Mouse (Mus musculus) forebrain, embryonic 16.5 days (tissue): ENCODE data around the gene Pcca. TPM values are rescaled to one million over a fixed set of nuclear protein-coding genes. Genes with fewer than 3 reads are reported as not detected.

ENCODE experiments used
- ATAC-seq: fragments of 200-750 bp; cut with Nextera tagmentation; 2 replicates; pipeline ENCODE4 v1.8.0; 2017; ENCODE audit warnings: mild to moderate bottlenecking, moderate library complexity
- H3K27ac ChIP-seq: fragments of 300-500 bp; sonication (generic); 2 replicates; pipeline ENCODE4 v1.5.1; 2014; ENCODE audit warnings: low read length, control low read depth
- H3K27me3 ChIP-seq: fragments of 300-500 bp; sonication (generic); replicated peaks from 2 replicates; pipeline ENCODE4 v1.6.1; 2014; ENCODE audit warnings: low read length; ENCODE audit not compliant: control insufficient read depth, insufficient read depth
- H3K36me3 ChIP-seq: fragments of 300-500 bp; sonication (generic); 2 replicates; pipeline ENCODE4 v1.6.1; 2014; ENCODE audit not compliant: control insufficient read depth, insufficient read depth
- H3K4me1 ChIP-seq: fragments of 300-500 bp; sonication (generic); replicated peaks from 2 replicates; pipeline ENCODE4 v1.6.1; 2014; ENCODE audit warnings: low read length; ENCODE audit not compliant: control insufficient read depth, insufficient read depth
- H3K4me2 ChIP-seq: fragments of 300-500 bp; sonication (generic); 2 replicates; pipeline ENCODE4 v1.6.1; 2014; ENCODE audit warnings: mild to moderate bottlenecking, low read length, control low read depth
- H3K4me3 ChIP-seq: fragments of 300-500 bp; sonication (generic); replicated peaks from 2 replicates; pipeline ENCODE4 v1.5.1; 2014; ENCODE audit warnings: mild to moderate bottlenecking, low read length, control low read depth
- H3K9ac ChIP-seq: fragments of 300-500 bp; sonication (generic); replicated peaks from 2 replicates; pipeline ENCODE4 v1.6.1; 2014; ENCODE audit warnings: low read depth, low read length, control low read depth
- H3K9me3 ChIP-seq: fragments of 300-500 bp; sonication (generic); 2 replicates; pipeline ENCODE4 v1.6.1; 2016; ENCODE audit warnings: low read length; ENCODE audit not compliant: control insufficient read depth
- WGBS: fragments of 180-500 bp; shearing (Covaris S2); extraction: QIAGEN DNeasy Blood & Tissue Kit; methylation state at CpG from one replicate; pipeline ENCODE4 v1.1.7; 2014; 5-methylcytosine and 5-hydroxymethylcytosine counted together
- polyA plus RNA-seq: library from polyadenylated mRNA; unstranded; fragments of >200 nt; fragmentation: Nextera tagmentation; extraction: Ambion mirVana; gene quantifications from 2 replicates; pipeline ENCODE4 v1.2.1, GENCODE M21; 2015

Pcca gene
- polyA plus RNA-seq, 1 experiment from 2014 or later, result 22.8 TPM

GRCm38 (mm10) chr14:122713793-122714192 lies 179.7 kb downstream of the Pcca start:
- no peaks in the 10 kb centered on the region for H3K9me3 ChIP-seq
- H3K36me3 ChIP-seq, result no peaks in the 10 kb centered on the region
- H3K9ac ChIP-seq, result no peak overlapping the region
- no peak overlapping the region for H3K4me3 ChIP-seq
- H3K4me1 ChIP-seq, result no peaks in the 10 kb centered on the region
- H3K27me3 ChIP-seq, result no peaks in the 10 kb centered on the region
- no peak for ATAC-seq
- WGBS, result 98% methylated on average over 5 of the region's 5 CpGs
- no peak overlapping the region for H3K27ac ChIP-seq
- H3K4me2 ChIP-seq, result no peak overlapping the region

- H3K27me3 ChIP-seq, result no peaks in the 10 kb centered on the region
- H3K27ac ChIP-seq, result no peak overlapping the region
- H3K9me3 ChIP-seq, result no peaks in the 10 kb centered on the region
- 73% methylated on average over 1 of the region's 1 CpGs for WGBS
- H3K4me3 ChIP-seq, result no peak overlapping the region
- no peak overlapping the region for H3K4me2 ChIP-seq
- H3K36me3 ChIP-seq, result no peaks in the 10 kb centered on the region
- no peak overlapping the region for H3K9ac ChIP-seq
- no peak for ATAC-seq
- no peaks in the 10 kb centered on the region for H3K4me1 ChIP-seq
These were observed 180.8 kb downstream of the Pcca start for GRCm38 (mm10) chr14:122714911-122715310.

- no peak overlapping the region for H3K9ac ChIP-seq
- no peaks in the 10 kb centered on the region for H3K27me3 ChIP-seq
- H3K9me3 ChIP-seq, result no peaks in the 10 kb centered on the region
- no peak overlapping the region for H3K4me2 ChIP-seq
- H3K4me1 ChIP-seq, result peaks cover 3% of the 10 kb centered on the region
- ATAC-seq, result no peak
- no peaks in the 10 kb centered on the region for H3K36me3 ChIP-seq
- H3K27ac ChIP-seq, result no peak overlapping the region
- no peak overlapping the region for H3K4me3 ChIP-seq
These were observed 181.9 kb downstream of the Pcca start for GRCm38 (mm10) chr14:122716057-122716456.

- ATAC-seq, result no peak
- no peak overlapping the region for H3K27ac ChIP-seq
- no peak overlapping the region for H3K4me3 ChIP-seq
- peaks cover 6% of the 10 kb centered on the region for H3K4me1 ChIP-seq
- H3K27me3 ChIP-seq, result no peaks in the 10 kb centered on the region
- H3K4me2 ChIP-seq, result no peak overlapping the region
- 83% methylated on average over 8 of the region's 8 CpGs for WGBS
- no peaks in the 10 kb centered on the region for H3K36me3 ChIP-seq
- no peak overlapping the region for H3K9ac ChIP-seq
- no peaks in the 10 kb centered on the region for H3K9me3 ChIP-seq
These were observed 185.5 kb downstream of the Pcca start for GRCm38 (mm10) chr14:122719496-122720080.

- peaks cover 6% of the 10 kb centered on the region for H3K4me1 ChIP-seq
- peak; percentile 85 for ATAC-seq
- H3K9ac ChIP-seq, result no peak overlapping the region
- H3K36me3 ChIP-seq, result no peaks in the 10 kb centered on the region
- H3K4me3 ChIP-seq, result no peak overlapping the region
- H3K4me2 ChIP-seq, result 0 out of 2 replicates have a peak overlapping the region, but pooled peaks have one; percentile 7
- WGBS, result 2% methylated on average over 3 of the region's 3 CpGs
- H3K9me3 ChIP-seq, result no peaks in the 10 kb centered on the region
- H3K27ac ChIP-seq, result no peak overlapping the region
- H3K27me3 ChIP-seq, result no peaks in the 10 kb centered on the region
These were observed 186.9 kb downstream of the Pcca start for GRCm38 (mm10) chr14:122720989-122721388.

- ATAC-seq, result no peak
- 13% methylated on average over 4 of the region's 4 CpGs for WGBS
- H3K4me3 ChIP-seq, result no peak overlapping the region
These were observed 187.6 kb downstream of the Pcca start for GRCm38 (mm10) chr14:122721750-122722149.

GRCm38 (mm10) chr14:122726456-122726855 lies 192.3 kb downstream of the Pcca start:
- Histone ChIP-seq H3K27ac (no peak overlapping the region), H3K4me1 (peaks cover 3% of the 10 kb centered on the region), H3K36me3 (no peaks in the 10 kb centered on the region), H3K9ac (no peak overlapping the region), H3K4me2 (no peak overlapping the region), H3K4me3 (no peak overlapping the region), H3K27me3 (no peaks in the 10 kb centered on the region), H3K9me3 (no peaks in the 10 kb centered on the region)
- 87% methylated on average over 1 of the region's 1 CpGs for WGBS
- no peak for ATAC-seq

More at GRCm38 (mm10) chr14:122721750-122722149, 187.6 kb downstream of the Pcca start:
- H3K36me3 ChIP-seq, result no peaks in the 10 kb centered on the region
- no peak overlapping the region for H3K4me2 ChIP-seq
- H3K27ac ChIP-seq, result no peak overlapping the region
- H3K9me3 ChIP-seq, result no peaks in the 10 kb centered on the region
- no peaks in the 10 kb centered on the region for H3K27me3 ChIP-seq
- H3K4me1 ChIP-seq, result peaks cover 6% of the 10 kb centered on the region
- H3K9ac ChIP-seq, result no peak overlapping the region

- H3K36me3 ChIP-seq, result no peaks in the 10 kb centered on the region
- no peaks in the 10 kb centered on the region for H3K4me1 ChIP-seq
- no peaks in the 10 kb centered on the region for H3K9me3 ChIP-seq
- 51% methylated on average over 4 of the region's 4 CpGs for WGBS
- no peak overlapping the region for H3K9ac ChIP-seq
- ATAC-seq, result no peak
- H3K27me3 ChIP-seq, result no peaks in the 10 kb centered on the region
- H3K4me2 ChIP-seq, result no peak overlapping the region
- no peak overlapping the region for H3K27ac ChIP-seq
- H3K4me3 ChIP-seq, result no peak overlapping the region
These were observed 195.4 kb downstream of the Pcca start for GRCm38 (mm10) chr14:122729431-122730073.

- H3K4me1 ChIP-seq, result no peaks in the 10 kb centered on the region
- H3K9ac ChIP-seq, result no peak overlapping the region
- H3K9me3 ChIP-seq, result no peaks in the 10 kb centered on the region
- no peaks in the 10 kb centered on the region for H3K36me3 ChIP-seq
- ATAC-seq, result no peak
- H3K27ac ChIP-seq, result no peak overlapping the region
- H3K4me2 ChIP-seq, result no peak overlapping the region
- no peaks in the 10 kb centered on the region for H3K27me3 ChIP-seq
- no peak overlapping the region for H3K4me3 ChIP-seq
- 88% methylated on average over 4 of the region's 4 CpGs for WGBS
These were observed 196.9 kb downstream of the Pcca start for GRCm38 (mm10) chr14:122730921-122731551.
